Mouse (Mus musculus) duodenum, adult 2 months (tissue): Measurements from ENCODE around the gene Twf1. TPM values are rescaled to one million over a fixed set of nuclear protein-coding genes. Genes with fewer than 3 reads are reported as not detected.

ENCODE experiments used
- polyA plus RNA-seq: library from polyadenylated mRNA; depleted of rRNA; stranded (reverse); fragments of >200 nt; gene quantifications from 2 replicates; pipeline ENCODE4 v1.2.3, GENCODE M21; 2012; ENCODE audit warnings: low replicate concordance; rRNA removed

The Twf1 gene
- 25.2 and 29.7 TPM in 2 replicates for polyA plus RNA-seq

GRCm38 (mm10) chr15:94589219-94590075 is at the start of gene Twf1:
Gene Twf1, minus strand, starts transcription at chr15:94589889.

GRCm38 (mm10) chr15:94628830-94629601 is 39.3 kb upstream of the Twf1 start, which contains the start of gene Tmem117:
Gene Tmem117, plus strand, starts transcription at chr15:94629232.

GRCm38 (mm10) chr15:94543409-94544051 is 46.2 kb downstream of the Twf1 start, which contains the start of the genes Pus7l and Irak4:
Gene Pus7l, minus strand, starts transcription at chr15:94543547.
Gene Irak4, plus strand, starts transcription at chr15:94543643.

Other genes starting within 250 kb of the Twf1 start
- gene Adamts20, start 124.5 kb downstream of the Twf1 start, polyA plus RNA-seq = 0.09 TPM in 1 of 2 replicates, not detected in the other
- 1.3 and 2.0 TPM in 2 replicates for gene Pus7l, start 46.3 kb downstream of the Twf1 start, polyA plus RNA-seq
- gene Irak4, start 46.2 kb downstream of the Twf1 start, polyA plus RNA-seq = 11.1 and 13.9 TPM in 2 replicates
- gene Tmem117, start 39.3 kb upstream of the Twf1 start, polyA plus RNA-seq = 0.76 and 1.2 TPM in 2 replicates